Mouse (Mus musculus) liver, postnatal 0 days (tissue): ENCODE data around the gene Wwtr1. TPM values are rescaled to one million over a fixed set of nuclear protein-coding genes. Genes with fewer than 3 reads are reported as not detected.
A peak's percentile ranks its signal among the peaks of the same experiment; 100 is the strongest.

Experiments used
- ATAC-seq: fragments of 200-750 bp; cut with Nextera tagmentation; 2 replicates; pipeline ENCODE4 v1.8.0; 2017; ENCODE audit warnings: mild to moderate bottlenecking, moderate library complexity
- DNase-seq: peaks from one replicate; pipeline ENCODE4 v3.0.0-alpha.2; 2016
- H3K27ac ChIP-seq: fragments of 300-500 bp; sonication (generic); 2 replicates; pipeline ENCODE4 v1.5.1; 2014; ENCODE audit warnings: antibody characterized with exemption, moderate library complexity, mild to moderate bottlenecking, low read depth
- H3K27me3 ChIP-seq: fragments of 300-500 bp; sonication (generic); 2 replicates; pipeline ENCODE4 v1.6.1; 2014; ENCODE audit warnings: low read length, control low read depth, mixed read lengths; ENCODE audit not compliant: insufficient read depth
- H3K36me3 ChIP-seq: fragments of 300-500 bp; sonication (generic); replicated peaks from 2 replicates; pipeline ENCODE4 v1.6.1; 2014; ENCODE audit warnings: mild to moderate bottlenecking, control low read depth, low read length, moderate library complexity, mixed read lengths; ENCODE audit not compliant: insufficient read depth
- H3K4me1 ChIP-seq: fragments of 300-500 bp; sonication (generic); 2 replicates; pipeline ENCODE4 v1.6.1; 2014; ENCODE audit warnings: antibody characterized with exemption, mild to moderate bottlenecking, control low read depth; ENCODE audit not compliant: insufficient read depth
- H3K4me2 ChIP-seq: fragments of 300-500 bp; sonication (generic); 2 replicates; pipeline ENCODE4 v1.6.1; 2014; ENCODE audit warnings: low read depth, mild to moderate bottlenecking, low read length, moderate library complexity, mixed read lengths
- H3K4me3 ChIP-seq: fragments of 300-500 bp; sonication (generic); 2 replicates; pipeline ENCODE4 v1.5.1; 2014; ENCODE audit warnings: low read depth, low read length
- H3K9ac ChIP-seq: fragments of 300-500 bp; sonication (generic); replicated peaks from 2 replicates; pipeline ENCODE4 v1.6.1; 2014; ENCODE audit warnings: mild to moderate bottlenecking, moderate library complexity
- H3K9me3 ChIP-seq: fragments of 300-500 bp; sonication (generic); 2 replicates; pipeline ENCODE4 v1.6.1; 2016; ENCODE audit warnings: mild to moderate bottlenecking, control low read depth, low read length, mixed read lengths
- CTCF ChIP-seq: sonication (generic); IDR thresholded peaks from 2 replicates; pipeline ENCODE4 v1.5.1; 2016; ENCODE audit warnings: antibody characterized with exemption, low read depth
- EP300 ChIP-seq: IDR thresholded peaks from 2 replicates; pipeline ENCODE4 v1.6.1; 2016; ENCODE audit warnings: antibody characterized with exemption, low read depth, mild to moderate bottlenecking
- WGBS: fragments of 180-500 bp; shearing (Covaris S2); extraction: QIAGEN DNeasy Blood & Tissue Kit; methylation state at CpG from one replicate; pipeline ENCODE4 v1.1.7; 2014; ENCODE audit not compliant: insufficient replicate concordance; 5-methylcytosine and 5-hydroxymethylcytosine counted together
- polyA plus RNA-seq: library from polyadenylated mRNA; unstranded; fragments of >200 nt; fragmentation: Nextera tagmentation; extraction: Ambion mirVana; gene quantifications from 2 replicates; pipeline ENCODE4 v1.2.1, GENCODE M21; 2015

Wwtr1 gene
- polyA plus RNA-seq, 1 experiment from 2014 or later: 2.7 TPM

- no peak for TF ChIP-seq CTCF
- no peak for TF ChIP-seq EP300
- no peak overlapping the region for H3K4me3 ChIP-seq
- H3K9me3 ChIP-seq: no peaks in the 10 kb centered on the region
- H3K36me3 ChIP-seq: no peaks in the 10 kb centered on the region
- no peaks in the 10 kb centered on the region for H3K27me3 ChIP-seq
- ATAC-seq: no peak
- 79% methylated on average over 10 of the region's 10 CpGs for WGBS
- H3K4me2 ChIP-seq: no peak overlapping the region
- no peak for DNase-seq
- H3K27ac ChIP-seq: no peak overlapping the region
- no peak overlapping the region for H3K9ac ChIP-seq
- no peaks in the 10 kb centered on the region for H3K4me1 ChIP-seq
These were observed 21.4 kb downstream of the Wwtr1 start for GRCm38 (mm10) chr3:57554124-57554889.

DNA sequence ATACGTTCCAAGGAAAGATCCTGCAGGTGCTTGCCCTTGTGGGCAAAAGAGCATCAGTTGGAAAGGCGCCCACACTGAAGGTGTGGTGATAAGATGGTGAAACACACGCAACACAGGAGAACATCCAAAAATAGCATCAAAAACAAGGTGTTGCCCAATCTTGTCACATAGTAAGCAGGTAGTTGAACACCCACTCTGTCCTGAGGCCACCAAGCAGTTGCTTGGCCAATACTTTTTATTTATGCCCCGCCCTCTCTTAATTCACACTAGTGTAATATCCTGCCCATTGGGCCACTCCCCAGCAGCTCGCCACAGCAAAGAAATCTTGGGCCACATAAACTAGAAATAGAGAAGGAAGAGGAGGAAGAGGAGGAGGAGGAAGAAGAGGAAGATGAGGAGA is 22.6 kb downstream of the Wwtr1 start:
- H3K36me3 ChIP-seq: no peaks in the 10 kb centered on the region
- peak; percentile 19 for DNase-seq
- H3K27ac ChIP-seq: no peak overlapping the region
- TF ChIP-seq CTCF: no peak
- no peak; the same call in 1 of the 2 replicates for TF ChIP-seq EP300
- no peak overlapping the region for H3K9ac ChIP-seq
- no peaks in the 10 kb centered on the region for H3K9me3 ChIP-seq
- no peaks in the 10 kb centered on the region for H3K27me3 ChIP-seq
- no peak overlapping the region for H3K4me3 ChIP-seq
- peak; percentile 91 for ATAC-seq
- WGBS: 62% methylated on average over 5 of the region's 5 CpGs
- no peaks in the 10 kb centered on the region for H3K4me1 ChIP-seq
- H3K4me2 ChIP-seq: no peak overlapping the region

DNA sequence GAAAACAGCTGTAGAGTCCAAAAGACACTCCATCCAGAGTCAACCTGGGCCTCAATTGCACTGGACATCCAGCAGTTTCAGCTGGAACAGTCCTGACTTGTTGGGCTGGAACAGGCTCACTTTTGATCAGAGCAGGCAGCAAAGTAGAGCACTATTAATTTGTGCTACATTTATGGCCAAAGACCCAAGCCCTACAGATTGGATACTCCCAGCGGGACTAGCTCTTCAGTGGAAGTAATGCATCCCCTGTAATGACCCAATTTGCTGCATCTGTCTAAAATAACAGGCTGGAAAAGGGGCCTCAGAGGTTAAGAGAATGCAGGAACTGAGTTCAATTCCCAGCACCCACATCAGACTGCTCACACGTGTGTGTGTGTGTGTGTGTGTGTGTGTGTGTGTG is 24.5 kb downstream of the Wwtr1 start:
- no peaks in the 10 kb centered on the region for H3K9me3 ChIP-seq
- H3K9ac ChIP-seq: no peak overlapping the region
- no peaks in the 10 kb centered on the region for H3K4me1 ChIP-seq
- TF ChIP-seq CTCF (no peak), EP300 (no peak)
- 73% methylated on average over 2 of the region's 2 CpGs for whole genome bisulfite sequencing
- H3K4me2 ChIP-seq: no peak overlapping the region
- no peak overlapping the region for H3K4me3 ChIP-seq
- DNase-seq: no peak
- H3K27me3 ChIP-seq: no peaks in the 10 kb centered on the region
- no peaks in the 10 kb centered on the region for H3K36me3 ChIP-seq
- ATAC-seq: no peak
- no peak overlapping the region for H3K27ac ChIP-seq

- Histone ChIP-seq H3K27me3 (no peaks in the 10 kb centered on the region), H3K4me3 (no peak overlapping the region), H3K4me1 (no peaks in the 10 kb centered on the region), H3K36me3 (no peaks in the 10 kb centered on the region), H3K9ac (no peak overlapping the region), H3K4me2 (no peak overlapping the region), H3K9me3 (no peaks in the 10 kb centered on the region), H3K27ac (no peak overlapping the region)
- no peak for TF ChIP-seq EP300
- TF ChIP-seq CTCF: no peak
- WGBS: 38% methylated on average over 5 of the region's 5 CpGs
- no peak for ATAC-seq
- DNase-seq: no peak
These were observed 25.1 kb downstream of the Wwtr1 start for GRCm38 (mm10) chr3:57550468-57551185.

- Histone ChIP-seq H3K4me1 (no peaks in the 10 kb centered on the region), H3K9me3 (no peaks in the 10 kb centered on the region), H3K27me3 (no peaks in the 10 kb centered on the region), H3K4me3 (no peak overlapping the region), H3K27ac (peak overlapping the region; percentile 59), H3K4me2 (no peak overlapping the region), H3K36me3 (no peaks in the 10 kb centered on the region), H3K9ac (no peak overlapping the region)
- no peak for TF ChIP-seq CTCF
- 0 out of 2 replicates have a peak, but pooled peaks have one; percentile 29 for TF ChIP-seq EP300
- peak; percentile 62 for ATAC-seq
- 28% methylated on average over 9 of the region's 9 CpGs for WGBS
- DNase-seq: no peak
These were observed 31.6 kb downstream of the Wwtr1 start for GRCm38 (mm10) chr3:57544154-57544553.

- H3K4me3 ChIP-seq: no peak overlapping the region
- H3K4me1 ChIP-seq: no peaks in the 10 kb centered on the region
- H3K9me3 ChIP-seq: no peaks in the 10 kb centered on the region
- DNase-seq: no peak
- no peak overlapping the region for H3K9ac ChIP-seq
- no peak overlapping the region for H3K4me2 ChIP-seq
- H3K27ac ChIP-seq: no peak overlapping the region
- no peaks in the 10 kb centered on the region for H3K27me3 ChIP-seq
- H3K36me3 ChIP-seq: no peaks in the 10 kb centered on the region
- TF ChIP-seq CTCF (no peak), EP300 (no peak)
- ATAC-seq: no peak
These were observed 32.8 kb downstream of the Wwtr1 start for GRCm38 (mm10) chr3:57542848-57543380.
